Mouse (Mus musculus) cerebellum, adult 18-20 months (tissue): ENCODE data around the gene Vcpkmt.
A peak's percentile ranks its signal among the peaks of the same experiment; 100 is the strongest.
"Not testable (repeated sequence)": the region's sequence is repeated elsewhere in the genome, so short reads cannot be mapped to it uniquely, and the experiment has no call there.

Source experiments
- DNase-seq, 2 experiments: peaks; one replicate each; pipeline ENCODE4 v3.0.0; 2021

Gene Vcpkmt

DNA sequence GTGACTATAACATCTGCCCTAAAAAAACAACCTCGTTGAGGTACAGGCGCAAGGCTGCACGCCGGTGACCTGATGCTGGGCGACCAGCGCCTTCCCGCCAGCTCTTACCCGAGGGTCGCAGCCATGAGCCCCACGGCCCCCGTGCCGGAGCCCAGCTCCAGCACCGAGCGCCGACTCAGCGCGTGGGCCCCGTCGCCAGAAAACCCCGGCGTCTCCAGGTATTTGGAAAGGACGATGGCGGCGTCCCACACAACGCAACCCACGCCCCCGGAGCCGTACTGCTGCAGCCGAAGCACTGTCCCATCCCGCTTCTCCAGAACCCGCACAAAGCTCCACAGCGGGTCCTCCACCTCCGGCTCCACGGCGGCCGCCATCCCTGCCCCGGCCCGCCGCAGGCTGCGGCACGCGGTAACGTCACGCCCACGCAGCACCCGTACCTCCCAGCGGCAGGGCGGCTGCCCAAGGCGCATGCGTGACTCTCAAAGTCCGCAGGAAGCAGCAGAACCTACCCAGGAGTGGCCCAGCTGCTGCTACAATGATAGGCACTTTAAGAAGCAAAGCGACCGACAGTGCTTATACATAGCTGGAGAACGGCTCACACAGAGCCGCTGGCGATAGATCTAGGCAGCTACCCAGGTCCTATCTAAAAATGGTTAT, at the start of gene Vcpkmt:
Gene Vcpkmt (minus strand): TSS at position 416 of the 657 bp plus-strand sequence.
- DNase-seq, result peak; percentile 88 to 92

- not testable (repeated sequence) for DNase-seq
These were observed 35.8 kb upstream of the Vcpkmt start for GRCm38 (mm10) chr12:69618590-69618989.

DNA sequence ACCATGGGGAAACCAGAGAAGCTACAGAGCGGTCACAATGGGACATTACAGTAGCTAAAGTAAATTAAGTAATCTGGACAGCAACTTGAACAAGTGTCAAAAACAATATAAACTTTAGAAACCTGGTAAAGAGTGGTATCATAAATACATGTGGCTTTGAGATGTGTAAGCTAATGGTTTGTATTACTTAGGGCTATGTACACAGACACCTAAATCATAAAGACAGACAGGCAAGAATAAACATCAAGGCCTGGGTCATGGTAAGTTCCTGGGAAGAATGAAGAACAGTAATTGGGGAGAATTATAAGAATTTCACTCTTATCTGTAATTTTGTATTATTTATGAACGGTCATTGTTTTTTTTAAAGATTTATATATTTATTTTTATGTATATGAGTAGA, 21.5 kb upstream of the Vcpkmt start:
- DNase-seq, result no peak

- DNase-seq, result no peak
These were observed 14.6 kb upstream of the Vcpkmt start for GRCm38 (mm10) chr12:69597446-69597845.

GRCm38 (mm10) chr12:69593130-69593529, 10.3 kb upstream of the Vcpkmt start:
- no peak for DNase-seq

GRCm38 (mm10) chr12:69583270-69583629, 422 bp upstream of the Vcpkmt start:
- DNase-seq, result no peak

GRCm38 (mm10) chr12:69582216-69582612, 614 bp downstream of the Vcpkmt start:
- no peak for DNase-seq

DNA sequence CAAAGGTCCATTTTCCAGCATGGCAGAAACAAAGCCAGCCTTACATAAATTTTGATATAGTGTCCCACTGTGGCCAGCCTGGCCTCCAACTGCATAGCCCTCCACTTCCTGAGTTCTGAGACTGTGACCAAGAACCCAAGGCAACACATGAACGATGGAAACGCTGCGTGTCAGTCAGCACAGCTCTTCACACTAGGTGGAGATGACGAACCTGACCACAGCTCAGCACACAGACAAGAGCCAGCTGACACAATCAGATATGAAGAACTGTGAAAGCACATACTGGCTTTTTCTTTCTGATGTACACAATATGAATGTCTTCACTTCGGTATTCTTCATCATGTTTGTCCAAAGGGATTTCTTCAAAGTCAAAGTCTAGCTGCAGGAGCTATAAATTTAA, 3.2 kb downstream of the Vcpkmt start:
- DNase-seq, result no peak

GRCm38 (mm10) chr12:69576120-69576627, 6.7 kb downstream of the Vcpkmt start:
- no peak for DNase-seq

DNA sequence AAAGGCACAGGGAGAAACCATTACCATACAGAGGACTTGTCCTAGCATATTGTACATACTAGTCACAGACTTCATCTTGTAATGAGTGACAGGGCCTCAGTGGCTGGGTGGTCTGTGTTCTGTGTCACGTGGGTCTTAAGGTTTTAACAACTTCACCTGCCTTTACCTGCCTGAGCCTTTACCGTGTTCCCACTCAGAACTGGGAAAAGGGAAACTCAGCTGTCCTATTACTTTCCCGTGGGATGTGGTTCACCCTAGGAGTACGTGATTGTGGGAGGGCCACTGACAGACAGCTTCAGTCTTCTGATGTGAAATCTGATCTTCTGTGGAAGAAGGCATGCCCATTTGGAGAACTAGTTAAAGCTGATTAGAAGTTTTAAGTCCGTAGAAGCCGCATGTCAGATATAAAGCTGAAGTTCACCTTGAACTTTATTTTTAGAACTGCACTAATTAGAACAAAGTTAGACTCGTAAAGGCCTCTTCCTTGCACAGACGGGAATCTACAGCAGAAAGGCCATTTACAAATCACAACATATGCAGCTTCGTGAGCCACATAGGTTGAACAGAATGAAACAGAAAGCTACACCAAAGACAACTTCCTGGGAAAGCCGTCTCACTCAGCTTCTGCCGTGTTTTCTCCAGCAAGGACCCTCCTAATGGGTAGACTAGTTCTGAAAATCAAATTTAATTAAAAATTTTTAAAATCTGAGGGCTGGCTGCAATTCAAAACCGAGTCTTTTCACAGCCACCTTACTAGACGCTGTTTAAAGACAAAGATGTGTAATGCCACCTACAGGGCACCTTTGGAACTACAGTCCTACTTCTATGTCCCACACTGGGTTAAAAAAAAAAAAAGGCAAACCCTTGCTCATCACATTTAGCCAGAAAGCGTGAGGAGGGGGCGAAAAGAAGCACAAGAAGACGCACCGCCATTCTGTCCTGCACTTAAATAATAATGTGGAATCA, 8.6 kb downstream of the Vcpkmt start:
- DNase-seq, result peak; percentile 83 to 87

- DNase-seq, result no peak
These were observed 9.6 kb downstream of the Vcpkmt start for GRCm38 (mm10) chr12:69573271-69573670.

GRCm38 (mm10) chr12:69569926-69570325, 12.9 kb downstream of the Vcpkmt start:
- no peak for DNase-seq

GRCm38 (mm10) chr12:69568266-69568665, 14.6 kb downstream of the Vcpkmt start:
- DNase-seq, result no peak

DNA sequence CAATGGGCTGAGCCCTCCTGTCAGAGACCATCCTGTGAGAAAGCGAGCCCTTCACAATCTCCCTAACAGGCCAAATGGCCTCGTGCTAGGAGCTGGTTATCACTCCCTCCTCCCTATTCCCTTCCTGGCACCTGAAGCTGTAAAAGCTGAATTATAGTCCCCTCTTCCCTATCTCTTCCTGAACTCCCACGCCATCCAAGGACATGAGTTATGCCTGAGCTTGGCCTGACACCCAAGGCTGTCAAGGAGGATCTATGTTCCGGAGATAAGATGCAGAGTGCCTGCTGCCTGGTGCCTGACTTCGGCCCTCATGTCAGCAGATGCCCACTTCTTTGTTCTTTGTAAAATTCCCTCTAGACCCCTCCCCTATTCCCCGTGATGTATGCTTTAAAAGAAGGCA, 21.8 kb downstream of the Vcpkmt start:
- not testable (repeated sequence) for DNase-seq

DNA sequence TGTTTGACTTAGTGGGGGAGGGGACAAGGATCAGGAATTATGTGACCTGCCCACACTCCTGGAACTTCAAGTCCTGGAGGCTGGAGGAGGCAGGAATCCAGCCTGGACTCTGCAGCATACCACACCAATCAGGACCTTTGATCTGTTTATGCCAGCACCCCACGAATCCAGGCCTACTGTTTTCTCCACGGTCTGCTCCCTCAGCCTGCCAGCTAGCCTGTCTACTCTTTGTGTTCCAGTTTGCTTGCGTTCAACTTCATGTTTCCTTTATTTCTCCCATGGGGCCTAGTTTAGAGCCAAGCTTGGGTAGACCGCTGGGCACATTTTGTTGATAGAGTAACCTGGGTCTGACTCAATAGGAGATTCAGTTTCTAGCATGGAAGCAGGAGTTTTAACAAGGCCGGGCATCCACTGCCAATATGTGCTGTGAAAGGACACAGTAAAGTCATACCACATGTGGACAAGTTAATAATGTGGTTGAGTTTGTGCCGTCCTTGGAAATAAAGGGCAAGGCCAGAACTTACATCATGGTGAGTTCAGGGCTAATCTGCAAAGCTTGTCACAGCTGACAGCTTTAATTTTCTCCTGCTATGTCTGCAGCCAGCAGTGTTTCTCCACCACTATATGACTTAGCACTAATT, 26.5 kb downstream of the Vcpkmt start:
- DNase-seq, result no peak

DNA sequence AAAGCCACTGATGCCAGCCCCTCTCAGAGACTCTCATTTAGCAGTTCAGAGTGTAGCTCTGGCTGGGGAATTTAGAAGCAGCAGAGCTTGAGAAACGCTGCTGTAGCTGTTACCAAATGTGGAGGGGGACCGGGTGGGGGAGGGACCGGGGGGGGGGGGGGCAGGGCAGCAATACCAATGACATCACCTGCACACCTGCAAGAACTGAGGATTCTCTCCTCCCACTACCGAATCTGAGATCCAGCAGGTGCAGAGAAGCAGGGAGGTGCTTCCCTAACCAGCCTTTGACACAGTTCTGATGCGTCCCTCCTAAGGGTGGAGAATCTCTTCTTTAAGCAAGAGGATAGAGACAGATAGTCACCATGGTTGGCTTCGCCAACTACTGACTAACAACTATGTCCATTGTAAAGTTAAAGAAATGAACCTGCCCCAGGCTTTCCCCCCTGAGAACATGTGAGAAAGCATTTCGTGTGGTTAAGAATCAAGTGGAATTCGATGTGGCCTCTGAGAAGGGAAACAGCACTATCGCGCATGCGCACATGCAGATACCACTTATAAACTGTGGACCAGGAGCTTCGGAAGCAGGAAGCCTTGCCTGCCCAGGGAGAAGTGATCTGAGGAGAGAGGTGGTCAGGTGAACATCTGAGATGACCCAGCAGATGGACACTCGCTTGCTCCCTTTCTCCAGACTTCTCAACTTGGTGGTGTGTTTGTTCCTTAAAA, 37.2 kb downstream of the Vcpkmt start:
- DNase-seq, result no peak

- no peak for DNase-seq
These were observed 37.8 kb downstream of the Vcpkmt start for GRCm38 (mm10) chr12:69544994-69545393.

DNA sequence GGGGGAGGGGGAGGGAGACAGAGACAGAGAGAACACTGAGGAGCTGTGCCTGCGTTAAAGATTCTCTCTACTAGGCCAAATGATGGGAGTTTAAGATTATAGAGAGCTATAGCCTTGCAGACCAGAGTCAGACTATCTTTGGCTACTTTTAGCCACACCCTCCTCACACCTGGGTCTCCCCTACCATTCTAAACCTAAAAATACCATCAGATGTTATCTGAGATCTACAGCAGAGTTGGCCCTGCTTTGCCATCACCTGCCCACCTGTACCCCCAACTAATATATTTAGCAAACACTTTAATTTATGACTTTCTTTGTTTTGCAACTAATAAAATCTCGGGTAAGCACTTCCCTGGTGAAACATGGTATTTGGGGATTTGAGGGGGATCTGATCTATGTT, 38.3 kb downstream of the Vcpkmt start:
- DNase-seq, result no peak

- no peak for DNase-seq
These were observed 40.5 kb downstream of the Vcpkmt start for GRCm38 (mm10) chr12:69542376-69542775.

GRCm38 (mm10) chr12:69541663-69542062, 41.2 kb downstream of the Vcpkmt start:
- no peak for DNase-seq

DNA sequence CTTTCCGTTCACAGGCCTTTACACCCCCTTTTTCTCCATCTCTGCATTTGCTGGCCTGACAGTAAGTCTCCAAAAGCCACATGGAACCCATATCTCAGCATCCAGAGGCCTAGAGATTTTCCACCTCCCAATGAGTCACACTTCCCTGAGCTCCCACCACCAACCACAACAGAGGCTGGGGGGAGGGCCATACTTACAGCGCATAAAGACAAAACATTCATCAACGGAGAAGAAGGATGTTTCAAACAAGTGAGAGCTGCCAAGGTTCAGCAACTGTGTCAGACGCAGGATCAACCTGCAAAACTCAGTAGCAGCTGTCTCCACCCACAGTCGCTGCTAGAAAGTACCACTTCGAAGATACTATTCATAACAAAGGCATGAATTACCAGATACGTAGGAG, 43.5 kb downstream of the Vcpkmt start:
- no peak for DNase-seq

- DNase-seq, result no peak
These were observed 44.4 kb downstream of the Vcpkmt start for GRCm38 (mm10) chr12:69538362-69538950.
